Mouse (Mus musculus) adrenal gland, adult (tissue): Measurements from ENCODE around the gene Kit.

ENCODE experiments used
- DNase-seq, 2 experiments: peaks; one replicate each; pipeline ENCODE4 v3.0.0; 2022 to 2023; ENCODE audit warnings: low spot score in 1 of 2; ENCODE audit not compliant: inconsistent age in 2 of 2

The Kit gene

DNA sequence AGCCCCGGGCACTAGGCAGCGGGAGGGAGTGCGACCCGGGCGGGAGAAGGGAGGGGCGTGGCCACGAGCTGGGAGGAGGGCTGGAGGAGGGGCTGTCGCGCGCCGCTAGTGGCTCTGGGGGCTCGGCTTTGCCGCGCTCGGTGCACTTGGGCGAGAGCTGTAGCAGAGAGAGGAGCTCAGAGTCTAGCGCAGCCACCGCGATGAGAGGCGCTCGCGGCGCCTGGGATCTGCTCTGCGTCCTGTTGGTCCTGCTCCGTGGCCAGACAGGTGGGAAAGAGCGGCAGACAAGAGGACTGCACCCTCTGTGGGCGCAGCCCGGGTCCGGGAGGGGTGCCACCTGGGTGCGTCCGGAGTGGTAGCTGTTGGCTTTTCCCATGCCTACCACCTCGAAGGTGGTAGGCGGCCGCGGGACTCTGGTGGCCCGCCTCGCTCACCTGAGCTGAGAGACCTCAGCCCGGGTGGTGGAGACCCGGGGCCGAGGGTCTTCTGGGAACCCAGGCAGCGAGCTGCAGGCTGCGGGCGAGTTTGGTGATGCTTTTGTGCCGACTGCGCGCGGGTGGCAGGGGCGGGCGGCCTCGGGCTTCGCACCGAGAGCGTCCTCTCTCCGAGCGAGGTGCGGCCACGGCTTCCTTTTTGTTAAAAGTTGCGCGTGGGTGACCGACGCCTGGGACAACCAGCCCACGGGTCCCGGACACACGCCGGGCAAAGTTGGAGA lies at the start of gene Kit:
Gene Kit, plus strand, starts transcription at position 65 of the 715 bp plus-strand sequence.
- DNase-seq, result peak; percentile 35 to 83

DNA sequence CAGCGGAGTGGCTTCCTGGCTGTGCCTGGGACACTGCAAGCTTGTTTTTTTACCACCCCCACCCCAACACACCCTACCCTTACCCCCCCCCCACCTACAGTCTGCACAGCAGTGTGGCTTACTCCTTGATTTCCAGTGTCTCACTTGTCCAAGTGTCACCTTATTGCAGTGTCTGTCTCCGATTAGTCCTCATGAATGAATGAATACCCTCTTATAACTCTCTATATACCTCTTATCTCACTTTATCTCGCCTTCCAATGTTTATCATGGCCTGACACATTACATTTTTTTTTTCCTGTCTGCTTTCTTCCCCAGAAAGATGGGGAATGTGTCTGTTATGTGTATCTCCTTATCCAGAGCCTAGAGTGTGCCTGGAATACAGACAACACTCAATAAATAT lies 38.6 kb upstream of the Kit start:
- DNase-seq, result no peak

DNA sequence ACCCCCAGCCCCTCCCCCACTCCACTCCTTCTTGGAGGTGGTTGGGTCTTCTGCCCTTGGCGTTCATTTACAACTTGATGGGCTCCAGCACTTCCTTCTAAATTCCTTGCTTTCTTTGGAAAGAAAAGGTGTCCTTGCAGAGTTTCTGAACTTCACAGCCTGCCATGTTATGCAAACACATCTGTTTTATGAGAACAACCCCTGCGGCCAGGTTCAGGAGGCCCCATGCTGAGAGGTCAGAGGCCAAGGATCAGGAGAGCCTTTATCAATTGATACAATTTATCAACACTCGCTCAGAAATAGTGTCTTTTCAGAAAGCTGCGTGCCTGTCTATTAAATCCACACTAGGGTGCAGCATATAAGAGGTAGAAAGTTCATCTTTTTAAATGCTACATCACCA lies 37.0 kb upstream of the Kit start:
- peak in 1 of 2 experiments; percentile 16 for DNase-seq

DNA sequence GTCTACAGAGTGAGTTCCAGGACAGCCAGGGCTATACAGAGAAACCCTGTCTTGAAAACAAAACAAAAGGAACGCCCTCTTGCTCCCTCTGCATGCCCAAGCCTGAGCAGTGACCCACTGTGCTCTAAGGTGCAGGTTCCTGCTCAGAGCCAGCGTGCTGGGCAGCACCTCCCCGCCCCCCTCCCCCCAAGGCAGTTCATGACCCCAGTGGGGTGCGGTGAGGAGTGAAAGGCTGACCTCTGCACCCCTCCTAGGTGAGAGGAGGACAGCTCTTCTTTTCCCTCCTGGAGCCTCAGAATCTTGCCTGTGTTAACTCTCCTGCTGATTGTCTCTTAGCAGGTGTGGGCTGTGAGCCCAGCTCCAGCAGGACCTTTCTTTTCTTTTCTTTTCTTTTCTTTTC lies 36.3 kb upstream of the Kit start:
- no peak for DNase-seq

DNA sequence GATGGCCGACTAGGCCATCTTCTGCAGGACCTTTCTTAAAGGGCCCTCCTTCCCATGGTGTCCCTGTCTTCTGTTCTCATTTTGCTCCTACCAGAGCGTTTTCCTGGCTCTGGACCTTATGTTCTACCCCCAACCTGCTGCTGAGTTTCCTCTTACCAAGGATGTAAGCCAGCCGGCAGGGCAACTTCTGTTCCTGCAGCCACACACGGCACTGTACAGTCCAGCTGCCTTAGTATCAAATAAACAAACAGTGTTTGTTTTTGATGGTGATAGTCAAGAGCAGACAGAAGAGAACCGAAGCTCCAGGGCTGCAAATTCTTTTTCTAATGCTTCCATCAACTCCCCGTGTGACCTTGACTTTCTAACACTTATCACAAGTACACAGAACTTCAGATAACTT lies 35.6 kb upstream of the Kit start:
- DNase-seq, result peak in 1 of 2 experiments; percentile 17

DNA sequence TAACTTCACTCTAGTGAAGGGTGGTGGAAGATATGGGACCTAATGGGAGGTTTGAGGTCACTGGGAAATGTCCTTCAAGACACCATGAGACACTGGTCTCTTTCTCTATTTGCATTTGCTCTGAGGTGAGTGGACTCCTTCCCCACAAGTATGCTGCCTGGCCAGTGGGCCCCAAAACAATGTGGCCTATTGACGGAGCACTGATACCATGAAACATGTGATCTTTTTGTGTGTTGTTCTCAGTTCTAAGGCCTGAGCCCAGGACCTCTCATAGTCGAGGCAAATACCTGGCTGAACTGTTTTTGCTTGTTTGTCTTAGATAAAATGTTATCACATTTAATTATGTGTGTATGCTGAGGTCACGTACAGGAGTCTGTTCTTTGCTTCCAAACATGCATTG lies 31.0 kb upstream of the Kit start:
- DNase-seq, result no peak

DNA sequence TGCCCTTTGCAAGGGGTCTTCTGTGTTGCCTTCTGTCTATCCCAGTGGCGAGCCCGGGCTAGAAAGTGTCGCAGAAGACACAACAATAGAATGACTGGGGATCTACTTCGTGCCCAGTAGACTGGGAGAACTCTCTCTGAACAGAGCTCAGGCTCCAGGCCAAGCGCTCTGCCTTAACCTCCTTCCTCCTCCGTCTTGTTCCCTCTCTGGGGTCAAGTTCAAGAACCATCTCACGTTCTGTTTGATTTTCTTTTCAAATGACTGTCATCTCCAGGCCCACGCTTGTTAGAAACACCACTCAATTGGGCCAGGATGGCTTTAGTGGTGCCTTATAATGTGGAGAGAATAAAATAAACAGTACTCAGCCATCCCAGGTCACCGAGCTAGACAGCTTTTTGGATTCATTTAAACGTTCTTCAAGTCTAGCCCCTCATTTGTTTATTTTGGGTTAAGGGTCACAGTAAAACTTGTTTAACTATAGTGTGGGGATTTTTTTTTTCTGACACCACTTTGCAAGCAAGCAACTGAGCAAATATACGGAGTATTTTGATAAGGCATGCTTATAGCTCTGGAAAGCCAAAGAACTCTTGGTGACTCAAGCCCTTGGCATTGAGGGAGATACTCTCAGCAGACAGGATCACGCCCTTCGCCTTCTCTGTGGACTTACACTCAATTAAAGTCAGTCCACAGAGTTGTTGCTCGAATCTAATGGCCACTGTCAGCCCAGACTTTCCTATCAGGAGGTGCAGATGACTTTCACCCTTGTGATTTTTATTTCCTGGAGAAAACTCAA lies 30.0 kb upstream of the Kit start:
- no peak for DNase-seq

DNA sequence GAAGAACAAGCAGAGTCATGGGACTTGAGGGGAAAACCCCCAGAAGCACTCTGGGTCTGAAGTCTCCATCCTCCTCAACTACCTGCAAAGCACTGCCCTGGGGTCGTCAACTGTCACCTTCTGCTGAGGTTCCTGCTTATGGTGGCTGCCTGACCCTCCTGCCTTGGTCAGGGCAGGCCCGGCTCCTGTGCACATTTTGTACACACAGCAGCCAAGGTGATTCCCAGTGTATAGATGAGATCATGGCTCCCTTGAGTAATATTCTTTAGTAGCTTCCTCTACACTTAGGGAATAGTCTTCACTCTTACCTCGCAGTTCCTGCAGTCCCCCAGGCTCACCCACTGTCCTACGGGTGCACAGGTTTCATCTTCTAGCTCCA lies 29.5 kb upstream of the Kit start:
- no peak for DNase-seq

DNA sequence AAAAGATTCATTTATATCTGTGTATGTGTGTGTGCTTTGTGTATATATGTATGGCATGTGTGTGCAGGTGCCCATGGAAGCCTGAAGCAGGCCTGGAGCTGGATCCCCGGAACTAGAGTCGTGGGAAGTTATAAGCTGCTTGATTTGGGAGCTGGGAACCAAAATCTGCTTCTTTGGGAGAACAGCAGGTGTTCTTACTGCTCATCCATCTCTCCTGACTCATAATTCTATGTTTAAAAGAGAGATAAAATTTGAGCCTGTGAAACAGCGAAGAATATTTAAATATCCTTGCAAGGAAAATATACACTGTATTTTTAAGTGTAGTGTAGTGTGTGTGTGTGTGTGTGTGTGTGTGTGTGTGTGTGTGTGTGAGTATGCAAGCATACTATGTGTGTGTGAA lies 21.7 kb upstream of the Kit start:
- DNase-seq, result no peak

DNA sequence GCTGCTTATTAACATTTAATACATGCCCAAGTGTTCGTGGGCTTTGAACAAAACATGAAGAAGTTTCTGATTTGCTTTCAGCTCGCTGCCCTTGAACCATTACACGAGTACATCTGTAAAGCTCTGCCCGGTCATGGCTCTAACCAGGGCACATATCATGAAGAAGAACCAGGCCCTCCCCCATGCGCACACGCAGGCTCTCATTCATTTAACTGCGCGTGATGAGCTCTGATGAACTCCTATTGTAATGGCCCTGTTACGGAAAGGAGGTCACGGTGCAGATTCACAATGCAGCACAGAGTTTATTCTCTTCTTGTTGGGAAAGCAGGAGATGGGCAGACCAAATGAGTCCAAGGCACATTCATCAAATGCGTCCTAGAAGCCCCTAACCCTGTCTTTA lies 17.1 kb upstream of the Kit start:
- DNase-seq, result no peak

DNA sequence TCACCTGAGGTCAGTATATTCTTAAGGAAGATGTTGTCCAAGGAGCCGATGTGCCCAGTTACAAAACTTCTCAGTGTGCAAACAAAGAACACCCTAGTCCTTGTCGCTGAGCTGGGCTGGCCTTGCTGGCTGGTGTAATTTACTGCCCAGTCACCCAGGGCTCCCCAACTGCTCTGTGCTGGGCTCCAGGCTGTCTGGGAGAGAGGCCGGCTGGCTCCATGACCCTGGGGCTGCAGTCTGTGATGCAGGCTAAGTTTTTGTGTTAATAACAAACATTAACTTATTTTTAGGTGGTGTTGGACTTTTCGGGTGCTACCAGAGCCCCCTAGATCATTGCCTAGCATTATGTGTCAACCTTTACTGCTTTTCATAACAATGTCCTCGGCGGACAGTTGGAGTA lies 15.4 kb upstream of the Kit start:
- peak; percentile 67 to 90 for DNase-seq

DNA sequence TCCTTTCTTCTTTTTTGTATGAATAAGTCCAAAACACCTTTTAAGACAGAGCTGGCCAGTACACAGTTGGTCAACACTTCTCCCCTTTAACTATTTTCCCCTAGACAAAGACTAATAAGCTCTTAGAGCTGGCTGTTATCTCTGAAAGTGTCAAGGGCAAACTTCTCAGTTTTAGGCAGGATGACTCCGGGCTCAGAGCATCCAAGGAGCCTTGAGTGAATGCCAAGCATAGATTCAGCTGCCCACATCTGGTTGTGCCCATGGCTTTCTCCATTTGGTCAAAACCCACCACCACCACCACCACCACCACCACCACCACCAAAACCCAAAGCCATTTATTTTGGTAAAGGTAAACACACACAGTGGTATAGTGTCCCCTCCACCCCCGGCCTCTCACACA lies 13.5 kb upstream of the Kit start:
- peak; percentile 13 to 79 for DNase-seq

DNA sequence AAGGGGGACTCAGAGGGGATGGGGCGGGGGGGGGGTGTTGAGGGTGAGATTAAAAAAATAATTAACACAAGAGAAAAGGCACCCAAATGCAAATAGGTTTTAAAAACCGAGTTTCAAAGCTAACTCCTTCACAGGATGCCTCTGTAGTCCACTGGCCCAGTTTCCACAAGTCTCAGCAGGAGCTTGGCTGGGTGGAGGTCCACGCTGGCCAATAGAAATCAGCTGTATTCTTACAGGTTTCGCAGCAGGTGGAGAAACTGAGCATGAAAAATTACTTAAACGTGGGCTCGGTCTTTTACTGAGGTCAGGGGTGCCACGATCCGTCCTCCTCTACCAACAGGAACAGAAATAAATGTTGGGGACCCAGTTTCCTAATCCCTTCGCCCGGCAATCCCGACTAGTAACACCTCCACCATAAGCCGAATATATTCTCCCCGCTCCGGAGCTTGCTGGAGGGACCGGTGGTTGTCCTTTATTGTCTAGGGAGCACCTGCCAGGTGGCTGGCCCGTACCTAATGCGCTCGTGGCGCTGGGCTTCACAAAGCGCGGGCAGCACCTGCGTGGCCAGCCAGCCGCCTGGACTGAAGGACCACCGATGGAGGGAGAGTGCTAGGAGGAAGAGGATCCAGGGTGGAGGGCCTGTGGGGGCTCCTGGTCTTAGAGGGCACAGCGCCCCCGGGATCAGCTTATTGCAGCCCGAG lies 415 bp upstream of the Kit start:
- no peak for DNase-seq

DNA sequence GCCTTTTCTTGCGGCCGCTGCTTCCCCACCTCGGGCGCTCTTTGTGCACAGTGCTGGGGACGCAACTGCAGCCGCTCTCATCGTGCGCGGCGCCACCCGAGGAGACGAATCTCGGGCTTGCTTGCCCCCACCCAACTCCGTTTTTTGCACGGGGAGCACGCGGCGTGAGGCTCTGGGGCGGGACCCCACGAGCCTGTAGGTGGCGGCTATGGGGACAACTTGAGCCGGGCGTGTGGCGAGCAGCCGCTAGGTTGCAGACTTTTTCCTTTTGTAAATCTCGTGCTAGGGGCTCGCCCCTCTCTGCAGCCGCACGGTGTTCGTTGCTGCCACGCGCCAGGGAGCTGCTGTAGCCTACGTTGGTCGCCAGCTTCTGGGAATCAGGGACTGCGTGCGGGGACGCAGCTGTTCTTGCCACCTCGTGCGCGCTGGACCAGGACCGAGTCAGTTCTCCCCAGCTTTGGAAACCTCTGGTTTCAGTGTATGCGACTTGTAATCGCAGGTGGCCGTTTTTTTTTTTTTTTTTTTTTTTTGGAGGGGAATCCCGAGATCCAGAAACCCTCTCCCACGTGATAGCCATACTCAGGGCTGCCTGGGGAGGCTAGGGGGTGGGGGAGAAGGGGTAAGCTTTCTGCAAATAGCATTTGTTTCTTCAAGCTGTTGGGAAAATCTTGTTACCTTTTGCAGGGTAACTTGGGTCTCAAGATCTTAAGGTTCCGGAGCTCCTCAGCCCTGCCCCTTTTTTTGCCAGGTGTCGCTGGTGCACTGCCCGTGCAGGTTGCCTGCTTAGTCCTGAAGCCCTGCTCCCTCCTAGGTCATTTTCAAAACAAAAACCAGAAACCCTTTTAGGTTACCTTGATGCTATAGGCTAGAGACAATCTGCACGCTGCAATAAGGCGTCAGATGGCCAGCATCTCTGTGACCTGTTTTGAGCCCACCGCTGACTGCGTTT lies 1.1 kb downstream of the Kit start:
- DNase-seq, result peak; percentile 19 to 80

DNA sequence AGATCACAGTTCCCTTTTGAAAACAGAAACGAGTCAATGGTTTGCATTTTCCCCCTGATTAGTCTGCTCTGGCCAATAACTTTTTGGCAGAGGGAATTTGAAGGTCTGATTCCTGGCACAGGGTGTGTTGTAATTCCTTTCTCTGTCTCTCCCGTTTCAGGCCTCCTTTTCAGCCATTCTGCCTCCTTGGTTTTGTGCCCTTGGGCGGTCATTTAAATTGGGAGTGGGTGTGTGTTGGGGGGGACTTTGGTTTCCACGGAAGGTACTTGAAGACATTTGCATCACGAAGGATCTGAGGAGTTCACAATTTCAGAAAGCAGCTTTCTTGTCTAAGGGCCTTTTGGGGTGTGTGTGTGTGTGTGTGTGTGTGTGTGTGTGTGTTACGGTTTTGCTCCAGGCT lies 2.0 kb downstream of the Kit start:
- no peak for DNase-seq

DNA sequence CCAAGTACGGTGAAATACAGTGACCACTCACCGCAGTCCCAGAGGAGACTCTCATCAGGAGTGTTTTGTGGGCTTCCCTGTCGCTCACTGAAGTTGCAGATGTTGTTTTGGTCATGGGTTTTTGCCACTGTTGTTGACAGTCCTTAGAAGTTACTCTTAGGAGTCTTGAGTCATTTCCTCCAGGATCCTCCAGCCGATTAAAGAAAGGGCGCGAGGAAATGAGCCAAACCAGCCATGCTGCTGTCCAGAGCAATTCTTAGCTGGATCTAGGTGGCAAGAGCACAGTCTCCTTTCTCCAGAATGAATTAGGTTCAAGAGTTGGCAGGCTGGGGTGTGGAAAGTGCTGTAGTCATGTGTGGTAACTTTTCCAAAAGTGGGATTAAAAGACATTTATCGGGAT lies 3.4 kb downstream of the Kit start:
- DNase-seq, result no peak

DNA sequence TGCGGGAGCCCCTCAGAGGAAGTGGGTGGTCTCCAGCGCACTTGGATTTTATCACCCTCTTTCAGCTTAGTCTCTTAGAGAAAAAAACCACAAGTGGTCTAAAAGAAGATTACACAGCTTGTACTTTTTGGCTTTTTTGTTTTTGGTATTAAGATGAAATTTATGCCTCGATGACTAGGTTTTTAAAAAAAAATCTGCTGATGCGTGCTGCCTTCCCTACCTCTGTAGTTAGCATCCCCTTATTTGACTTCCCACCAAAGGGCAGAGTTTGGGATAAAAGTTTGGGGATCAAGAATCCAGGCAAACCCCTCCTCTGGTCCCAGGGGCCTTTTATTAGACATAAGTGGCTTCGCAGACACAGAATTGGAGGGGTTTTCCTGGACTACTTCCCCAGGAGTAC lies 4.5 kb downstream of the Kit start:
- DNase-seq, result no peak

DNA sequence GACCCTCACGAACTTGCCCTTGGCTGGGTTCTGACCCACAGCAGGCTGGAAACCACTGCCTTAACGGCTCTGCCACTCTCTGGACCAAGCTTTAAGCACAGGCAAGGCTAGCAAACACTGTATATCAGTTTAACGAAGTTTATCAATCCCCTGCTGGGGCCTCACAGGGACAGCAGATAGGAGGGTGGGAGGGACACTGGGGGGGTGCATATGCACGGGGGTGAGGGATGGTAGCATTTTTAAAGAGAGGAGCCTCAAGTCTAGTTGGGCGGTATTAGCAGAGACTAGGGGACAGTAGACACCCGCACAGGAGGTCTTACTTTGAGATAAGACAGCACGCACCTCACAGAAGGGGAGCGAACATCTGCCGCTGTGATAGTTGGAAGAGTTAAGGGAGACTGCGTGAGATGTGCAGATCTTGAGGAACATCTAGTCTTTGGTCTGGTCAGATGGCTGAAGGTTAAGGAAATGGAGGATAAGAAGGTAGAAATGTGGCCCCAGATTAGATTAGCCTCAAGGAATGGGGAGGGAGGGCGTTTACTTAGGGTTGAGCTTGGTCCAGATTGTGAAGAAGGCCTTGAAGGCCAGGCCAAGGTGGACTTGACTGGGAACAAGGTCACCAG lies 5.0 kb downstream of the Kit start:
- DNase-seq, result no peak

DNA sequence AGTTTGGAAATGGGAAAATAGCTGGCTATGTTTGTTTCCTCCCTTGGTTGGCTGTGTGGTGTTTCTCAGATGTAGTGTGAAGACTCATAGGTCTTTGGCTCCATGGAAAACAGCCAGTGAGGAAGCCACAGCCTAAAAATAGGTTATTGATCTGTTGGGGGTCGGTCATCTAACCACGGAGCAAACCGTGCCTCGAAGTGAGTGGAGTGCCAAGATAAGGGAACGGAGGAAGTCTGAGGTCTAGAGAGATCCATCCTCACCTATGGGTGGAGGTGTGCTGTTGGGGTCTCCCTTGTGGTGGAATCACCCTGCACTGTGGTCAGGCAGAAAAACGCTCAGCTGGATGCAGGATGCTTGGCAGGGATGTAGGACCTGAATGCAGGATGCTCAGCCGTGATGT lies 7.2 kb downstream of the Kit start:
- DNase-seq, result no peak

DNA sequence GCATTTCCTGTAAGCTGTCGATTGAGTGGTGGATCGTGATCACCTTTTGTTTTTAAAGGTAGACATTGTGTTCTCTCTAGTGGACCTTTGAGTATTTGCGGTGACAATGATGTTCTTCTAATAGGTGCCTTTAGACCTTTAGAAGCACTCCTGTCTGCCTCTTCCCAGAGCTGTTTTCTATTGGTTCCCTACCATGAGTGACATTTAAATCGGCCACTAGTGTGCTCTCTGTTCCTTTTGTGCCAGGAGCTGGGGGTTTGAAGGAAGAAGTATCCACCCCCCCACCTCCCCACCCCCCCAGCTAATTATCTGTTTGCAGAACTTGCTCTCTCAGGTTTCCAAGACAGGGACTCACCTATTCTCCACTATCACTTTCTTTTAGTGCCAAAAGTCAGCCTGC lies 13.1 kb downstream of the Kit start:
- DNase-seq, result no peak
